Mouse (Mus musculus) layer of hippocampus, postnatal 36 days (tissue): ENCODE results near the gene Hist1h2bg. TPM values are rescaled to one million over a fixed set of nuclear protein-coding genes. Genes with fewer than 3 reads are reported as not detected.
A peak's percentile ranks its signal among the peaks of the same experiment; 100 is the strongest.
"Not testable (repeated sequence)": the region's sequence is repeated elsewhere in the genome, so short reads cannot be mapped to it uniquely, and the experiment has no call there.

Experiments used
- DNase-seq, 2 experiments: peaks; one replicate each; pipeline ENCODE4 v3.0.0; 2022
- total RNA-seq, 2 experiments: library from RNA; stranded (reverse); gene quantifications; 2 replicates each; pipeline ENCODE4 v1.2.3; 2021

Hist1h2bg gene
- total RNA-seq, 2 experiments from 2014 or later: 74.7 to 86.4 TPM

DNA sequence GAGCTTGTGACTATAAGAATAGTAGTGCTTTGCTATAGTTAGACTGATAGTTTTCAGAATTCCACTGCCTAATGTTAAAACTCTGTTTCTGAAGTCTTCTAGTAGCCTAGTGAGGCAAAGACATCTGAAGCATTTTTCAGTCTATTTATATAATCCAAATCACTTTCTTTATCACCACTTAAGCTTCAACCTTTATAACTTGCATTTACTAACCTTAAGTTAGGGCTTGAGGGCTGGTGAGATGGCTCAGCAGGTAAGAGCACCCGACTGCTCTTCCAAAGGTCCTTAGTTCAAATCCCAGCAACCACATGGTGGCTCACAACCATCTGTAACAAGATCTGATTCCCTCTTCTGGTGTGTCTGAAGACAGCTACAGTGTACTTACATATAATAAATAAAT is 31.4 kb upstream of the Hist1h2bg start:
- DNase-seq: not testable (repeated sequence)

GRCm38 (mm10) chr13:23541497-23541896 is 29.7 kb upstream of the Hist1h2bg start:
- DNase-seq: no peak

DNA sequence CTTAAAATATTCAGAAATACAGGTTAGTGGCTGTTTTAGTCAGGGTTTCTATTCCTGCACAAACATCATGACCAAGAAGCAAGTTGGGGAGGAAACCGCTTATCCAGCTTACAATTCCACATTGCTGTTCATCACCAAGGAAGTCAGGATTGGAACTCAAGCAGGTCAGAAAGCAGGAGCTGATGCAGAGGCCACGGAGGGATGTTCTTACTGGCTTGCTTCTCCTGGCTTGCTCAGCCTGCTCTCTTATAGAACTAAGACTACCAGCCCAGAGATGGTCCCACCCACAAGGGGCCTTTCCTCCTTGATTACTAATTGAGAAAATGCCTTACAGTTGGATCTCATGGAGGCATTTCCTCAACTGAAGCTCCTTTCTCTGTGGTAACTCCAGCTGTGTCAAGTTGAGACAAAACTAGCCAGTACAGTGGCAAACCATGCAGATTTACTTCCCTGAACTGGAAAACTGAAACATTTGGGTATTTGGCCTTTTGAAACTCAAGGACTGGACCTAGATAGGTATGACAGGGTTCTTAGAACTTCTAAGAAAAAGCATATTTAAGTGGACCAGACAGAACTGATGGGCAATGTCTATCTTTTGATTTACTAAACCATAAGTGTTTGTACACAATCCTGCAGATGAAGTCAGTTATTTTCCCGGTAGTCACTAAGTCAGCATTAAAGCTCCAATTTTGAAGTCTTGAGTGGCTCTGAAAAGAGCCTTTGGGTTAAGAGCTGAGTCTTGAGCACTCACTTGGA is 28.8 kb upstream of the Hist1h2bg start:
- not testable (repeated sequence) for DNase-seq

GRCm38 (mm10) chr13:23542999-23543607 is 28.1 kb upstream of the Hist1h2bg start, which contains the start of gene Hist1h2bh:
Hist1h2bh (minus strand) TSS chr13:23543392.
- DNase-seq: peak; percentile 50 to 53

DNA sequence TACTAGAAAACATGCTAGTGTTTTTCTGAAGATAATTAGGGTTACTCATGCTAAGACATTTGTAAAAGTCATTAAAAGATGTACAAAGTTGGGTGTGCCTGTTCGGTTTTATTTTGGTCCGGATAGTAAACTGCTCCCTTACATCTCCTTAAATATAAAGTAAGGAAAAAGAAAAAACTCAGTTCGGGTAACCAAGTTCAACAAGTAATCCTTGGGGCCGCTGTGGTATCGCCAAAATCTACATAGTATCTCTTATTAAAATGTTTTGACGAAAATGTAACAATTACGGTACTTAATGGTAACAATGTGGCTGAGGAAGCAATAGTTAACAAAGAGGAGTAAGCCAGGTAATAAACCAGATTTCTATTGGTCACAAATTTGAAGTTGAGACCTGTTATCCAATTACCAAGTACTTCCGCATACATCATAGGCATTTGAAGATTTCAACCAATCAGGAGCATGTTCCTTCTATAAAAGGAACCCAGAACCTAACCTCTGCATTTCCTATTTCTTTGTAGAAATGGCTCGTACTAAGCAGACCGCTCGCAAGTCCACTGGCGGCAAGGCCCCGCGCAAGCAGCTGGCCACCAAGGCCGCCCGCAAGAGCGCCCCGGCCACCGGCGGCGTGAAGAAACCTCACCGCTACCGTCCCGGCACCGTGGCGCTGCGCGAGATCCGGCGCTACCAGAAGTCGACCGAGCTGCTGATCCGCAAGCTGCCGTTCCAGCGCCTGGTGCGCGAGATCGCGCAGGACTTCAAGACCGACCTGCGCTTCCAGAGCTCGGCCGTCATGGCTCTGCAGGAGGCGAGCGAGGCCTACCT is 27.0 kb upstream of the Hist1h2bg start, which contains the start of gene Hist1h3f:
TSS of gene Hist1h3f (plus strand) at position 88 of the 822 bp plus-strand sequence.
- peak; percentile 68 to 79 for DNase-seq

GRCm38 (mm10) chr13:23544787-23545120 is 26.4 kb upstream of the Hist1h2bg start:
- not testable (repeated sequence) for DNase-seq

DNA sequence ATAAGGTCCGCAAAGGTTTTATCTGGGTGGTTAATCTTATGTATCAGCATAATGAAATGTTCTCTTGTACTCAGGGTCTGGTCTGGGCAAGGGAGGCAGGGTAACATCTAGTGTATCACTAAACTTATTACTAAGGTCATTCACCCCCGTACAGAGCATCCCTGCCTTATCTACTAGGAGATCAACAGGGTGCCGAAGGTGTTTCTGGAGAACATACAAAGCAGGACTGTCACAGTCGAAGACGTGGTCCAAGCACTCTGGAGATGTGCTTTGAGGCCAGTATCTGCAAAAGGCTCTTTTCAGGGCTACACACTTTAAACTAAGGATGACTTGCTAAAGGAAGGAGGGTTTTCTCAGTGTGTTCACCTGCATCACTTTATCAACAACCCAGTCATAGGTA is 24.5 kb upstream of the Hist1h2bg start:
- no peak for DNase-seq

DNA sequence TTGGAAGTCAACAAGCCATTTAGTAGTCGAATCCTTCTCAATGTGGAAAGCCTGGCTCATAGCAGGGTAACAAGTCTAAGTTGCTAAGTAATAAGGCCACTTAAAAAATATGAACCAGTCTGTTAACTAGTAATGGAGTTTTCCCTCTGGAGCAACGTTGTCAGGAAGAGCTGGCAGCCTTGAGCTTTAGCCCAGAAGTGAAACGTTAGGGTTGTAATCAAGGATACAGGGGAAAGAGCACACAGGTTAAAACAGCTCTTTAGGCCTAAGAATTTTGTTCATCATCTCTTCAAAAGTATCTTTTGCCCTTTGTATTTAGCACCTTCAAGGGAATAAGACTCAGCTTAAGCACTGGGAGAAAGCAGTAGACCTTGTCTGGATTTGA is 20.4 kb upstream of the Hist1h2bg start:
- no peak for DNase-seq

DNA sequence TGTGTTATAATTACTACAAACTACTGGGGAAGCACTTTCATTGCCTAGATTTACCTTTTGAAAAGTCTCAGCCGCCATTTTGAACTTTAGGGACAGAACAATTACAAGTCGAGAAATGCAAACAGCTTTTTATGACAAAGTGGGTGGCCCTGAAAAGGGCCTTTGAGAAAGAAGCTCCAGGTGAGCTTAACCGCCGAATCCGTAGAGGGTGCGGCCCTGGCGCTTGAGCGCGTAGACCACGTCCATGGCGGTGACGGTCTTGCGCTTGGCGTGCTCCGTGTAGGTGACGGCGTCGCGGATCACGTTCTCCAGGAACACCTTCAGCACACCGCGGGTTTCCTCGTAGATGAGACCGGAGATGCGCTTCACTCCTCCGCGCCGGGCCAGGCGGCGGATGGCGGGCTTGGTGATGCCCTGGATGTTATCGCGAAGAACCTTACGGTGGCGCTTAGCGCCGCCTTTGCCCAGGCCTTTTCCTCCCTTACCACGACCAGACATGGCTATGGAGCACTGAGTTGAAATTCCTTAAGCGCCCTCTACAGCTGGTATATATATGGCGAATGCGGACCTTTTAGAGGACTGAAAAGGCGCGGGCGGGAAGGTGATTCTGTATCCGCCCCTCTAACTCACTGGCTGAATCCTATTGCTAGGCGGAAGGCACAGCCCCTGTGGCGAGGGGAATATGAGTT is 19.9 kb upstream of the Hist1h2bg start, which contains the start of gene Hist1h4f:
TSS of gene Hist1h4f (minus strand) at position 503 of the 689 bp plus-strand sequence.
- DNase-seq: peak; percentile 89

DNA sequence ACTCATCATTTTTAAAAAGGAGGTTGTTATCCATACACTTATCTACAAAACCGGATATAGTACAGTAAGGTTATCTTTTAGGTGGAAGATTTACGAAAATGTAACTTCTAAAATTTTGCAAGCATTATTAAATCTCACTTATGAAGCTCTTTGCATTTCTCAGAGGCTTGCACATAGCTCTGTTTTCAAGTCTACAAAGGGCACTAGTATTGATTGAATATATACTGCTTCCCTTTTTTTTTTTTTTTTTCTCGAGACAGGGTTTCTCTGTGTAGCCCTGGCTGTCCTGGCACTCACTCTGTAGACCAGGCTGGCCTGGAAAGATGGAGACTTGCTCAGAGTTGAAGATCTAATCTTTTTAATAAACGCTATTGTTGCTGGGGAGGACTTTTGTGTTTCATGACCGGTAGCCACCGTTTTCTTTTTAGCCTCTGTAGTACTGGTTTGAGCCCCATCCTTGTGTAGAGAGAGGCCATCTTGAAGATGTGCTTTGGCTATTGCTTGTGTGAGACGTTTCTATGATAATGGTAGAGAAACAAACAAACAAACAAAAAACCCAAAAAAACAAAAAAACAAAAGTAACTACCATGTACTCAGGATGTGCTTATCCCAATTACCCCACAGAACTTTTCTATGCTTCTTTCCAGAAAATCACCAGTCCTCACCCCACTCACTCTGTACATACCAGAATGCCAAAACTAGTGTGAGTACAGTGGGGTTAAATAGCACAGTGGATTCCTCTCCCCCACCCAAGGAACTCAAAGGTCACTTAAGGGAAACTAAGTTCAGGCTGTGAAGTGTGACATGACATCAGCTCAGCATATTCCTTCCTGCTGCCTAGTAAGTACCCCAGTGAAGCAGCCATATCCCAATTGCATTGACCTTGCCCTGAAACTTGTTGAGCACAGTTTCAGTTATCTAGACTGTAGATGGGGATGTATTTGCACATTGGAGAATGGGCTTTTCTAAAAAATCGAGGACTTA is 19.0 kb upstream of the Hist1h2bg start:
- DNase-seq: no peak

GRCm38 (mm10) chr13:23552962-23553361 is 18.2 kb upstream of the Hist1h2bg start, which contains the start of gene Hist1h1d:
Hist1h1d (plus strand) TSS chr13:23553262.
- no peak for DNase-seq

GRCm38 (mm10) chr13:23554393-23554792 is 16.8 kb upstream of the Hist1h2bg start:
- DNase-seq: no peak

GRCm38 (mm10) chr13:23554925-23555838 is 16.0 kb upstream of the Hist1h2bg start:
- DNase-seq: peak; percentile 70 to 81

DNA sequence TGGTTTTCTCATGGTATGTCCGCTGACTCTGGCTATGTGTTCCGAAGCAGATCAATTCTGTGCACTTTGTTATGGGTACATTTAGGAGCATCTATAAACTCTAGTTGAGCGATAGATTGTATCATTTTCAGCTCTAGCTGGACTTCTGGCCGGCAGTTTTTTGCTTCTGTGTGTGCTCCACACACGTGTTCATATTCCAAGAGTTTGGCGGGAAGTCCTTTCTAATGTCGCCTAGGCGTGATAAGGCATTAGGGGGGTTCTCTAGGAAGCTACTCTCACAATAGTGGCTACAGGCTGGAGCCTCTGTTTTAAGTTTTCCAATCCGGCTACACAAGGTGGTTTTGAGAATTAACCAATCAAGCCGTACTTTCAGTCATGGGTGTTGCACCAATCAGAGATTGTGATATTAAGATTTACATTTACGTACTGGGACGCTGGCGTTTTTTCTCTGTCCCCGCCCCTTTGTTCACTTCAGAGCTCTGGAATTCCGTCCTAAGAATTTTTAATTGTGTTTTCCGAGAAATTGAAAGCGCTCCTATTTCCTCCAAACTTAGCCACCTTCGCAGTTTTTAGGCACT is 15.3 kb upstream of the Hist1h2bg start:
- DNase-seq: peak; percentile 47 to 59

DNA sequence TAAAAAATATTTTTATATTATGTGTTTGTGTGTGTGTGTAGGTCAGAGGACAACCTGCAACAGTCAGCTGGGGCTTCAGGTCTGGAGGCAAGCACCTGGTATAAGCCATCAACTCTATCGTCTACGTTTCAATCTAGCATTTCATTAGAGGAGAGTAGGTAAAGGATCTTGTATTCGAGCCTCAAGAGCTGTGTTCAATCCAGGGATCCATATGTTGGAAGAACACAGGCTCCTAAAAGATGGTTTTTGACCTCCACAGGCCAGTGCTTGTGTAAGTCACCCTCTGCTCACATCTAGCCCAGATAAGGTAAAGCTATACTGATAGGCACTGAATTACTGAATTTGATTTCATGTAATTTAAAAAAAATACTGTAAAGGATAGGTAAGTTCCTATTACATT is 14.3 kb upstream of the Hist1h2bg start:
- DNase-seq: no peak

GRCm38 (mm10) chr13:23560699-23561098 is 10.5 kb upstream of the Hist1h2bg start:
- not testable (repeated sequence) for DNase-seq

DNA sequence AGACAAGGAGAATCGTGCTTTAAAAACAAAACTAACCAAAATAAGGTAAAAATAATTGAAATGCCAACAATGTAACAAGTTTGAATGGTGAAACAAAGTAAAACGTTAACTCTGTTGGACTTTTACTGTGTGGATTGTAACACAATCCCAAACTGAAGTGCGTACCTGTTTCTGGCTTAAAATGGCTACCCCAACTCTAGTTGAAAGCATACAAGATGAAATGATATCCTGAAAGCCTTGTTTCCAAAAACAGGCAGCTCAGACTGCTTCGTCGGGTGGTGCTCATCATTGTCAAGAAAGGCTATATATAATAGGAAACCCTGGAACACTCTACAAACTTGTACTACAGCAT is 9.7 kb upstream of the Hist1h2bg start:
- not testable (repeated sequence) for DNase-seq

DNA sequence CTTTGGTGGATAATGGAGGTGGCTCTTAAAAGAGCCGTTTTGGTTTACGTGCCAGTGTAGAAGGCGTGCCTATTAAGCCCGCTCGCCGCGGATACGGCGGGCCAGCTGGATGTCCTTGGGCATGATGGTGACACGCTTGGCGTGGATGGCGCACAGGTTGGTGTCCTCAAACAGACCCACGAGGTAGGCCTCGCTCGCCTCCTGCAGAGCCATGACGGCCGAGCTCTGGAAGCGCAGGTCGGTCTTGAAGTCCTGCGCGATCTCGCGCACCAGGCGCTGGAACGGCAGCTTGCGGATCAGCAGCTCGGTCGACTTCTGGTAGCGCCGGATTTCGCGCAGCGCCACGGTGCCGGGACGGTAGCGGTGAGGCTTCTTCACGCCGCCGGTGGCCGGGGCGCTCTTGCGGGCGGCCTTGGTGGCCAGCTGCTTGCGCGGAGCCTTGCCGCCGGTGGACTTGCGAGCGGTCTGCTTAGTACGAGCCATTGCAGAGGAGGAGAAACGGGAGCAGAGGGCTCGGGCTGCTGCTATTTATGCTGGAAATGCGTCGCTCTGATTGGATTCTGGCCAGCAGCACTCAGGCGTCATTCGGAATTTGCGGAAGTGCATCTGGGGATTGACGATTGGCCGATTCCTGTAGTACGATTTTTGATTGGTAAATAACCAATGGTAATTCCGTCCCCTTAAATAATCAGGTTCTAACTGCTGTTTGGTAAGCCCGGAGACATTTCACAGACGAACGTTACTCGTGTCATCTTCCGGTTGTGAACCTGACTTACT is 9.1 kb upstream of the Hist1h2bg start, which contains the start of gene Hist1h3e:
TSS of gene Hist1h3e (minus strand) at position 487 of the 777 bp plus-strand sequence.
- DNase-seq: peak; percentile 93 to 95
